Mouse (Mus musculus) cortical plate, adult 2 months (tissue): ENCODE results near the gene Ifitm5.

Experiments
- CTCF ChIP-seq: fragments of 200-500 bp; IDR thresholded peaks from 2 replicates; pipeline ENCODE4 v1.5.1; 2011; ENCODE audit warnings: mild to moderate bottlenecking, control low read depth, low read length; ENCODE audit not compliant: insufficient read depth; ENCODE audit errors: extremely low read depth
- POLR2A ChIP-seq: fragments of 200-500 bp; IDR thresholded peaks from 2 replicates; pipeline ENCODE4 v1.6.1; 2011; ENCODE audit warnings: mild to moderate bottlenecking, low read length, control low read depth; ENCODE audit not compliant: insufficient read depth; ENCODE audit errors: extremely low read depth

- TF ChIP-seq CTCF (no peak), POLR2A (no peak)
These were observed 3.0 kb upstream of the Ifitm5 start for GRCm38 (mm10) chr7:140953133-140953532.
